Mouse (Mus musculus) olfactory bulb, adult 2 months (tissue): ENCODE results near the gene Dbp.

Source experiments
- CTCF ChIP-seq: fragments of 200-500 bp; IDR thresholded peaks from 2 replicates; pipeline ENCODE4 v1.5.1; 2012; ENCODE audit warnings: low read depth, mild to moderate bottlenecking, low read length, moderate library complexity; ENCODE audit not compliant: insufficient read depth
- POLR2A ChIP-seq: fragments of 200-500 bp; IDR thresholded peaks from 2 replicates; pipeline ENCODE4 v1.6.1; 2012; ENCODE audit warnings: mild to moderate bottlenecking, low read depth, low read length, moderate library complexity; ENCODE audit not compliant: insufficient read depth

DNA sequence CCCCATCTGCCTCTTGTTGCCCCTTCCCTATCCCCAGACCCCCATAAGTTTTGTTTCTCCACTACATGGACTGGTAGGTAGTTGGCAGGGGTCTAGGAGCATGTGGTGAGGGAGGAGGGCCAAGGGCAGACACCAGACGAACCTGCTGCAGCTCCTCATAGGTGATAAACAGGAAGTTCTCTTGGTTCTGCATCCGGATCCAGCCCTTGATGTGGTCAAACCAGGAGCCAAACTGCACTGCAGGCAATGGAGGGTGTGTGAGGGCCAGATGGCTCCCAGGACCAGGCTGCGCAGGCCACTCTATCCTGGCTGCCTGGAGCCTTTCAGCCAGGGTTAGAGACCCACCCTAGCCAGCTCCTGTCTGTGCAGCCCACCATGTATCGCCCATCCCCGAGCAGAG, 28.6 kb downstream of the Dbp start:
- TF ChIP-seq CTCF: no peak
- TF ChIP-seq POLR2A: no peak
